Mouse (Mus musculus): Measurements from ENCODE around the gene Aplp1. TPM values are rescaled to one million over a fixed set of nuclear protein-coding genes. Genes with fewer than 3 reads are reported as not detected.
A peak's percentile ranks its signal among the peaks of the same experiment; 100 is the strongest.

Gene Aplp1
- polyA plus RNA-seq, 1 experiment from 2014 or later, result 184 TPM

GRCm38 (mm10) chr7:30439734-30440133 is 5.6 kb downstream of the Aplp1 start:
- Histone ChIP-seq H3K9me3 (no peaks in the 10 kb centered on the region), H3K4me3 (no peak overlapping the region), H3K27me3 (ENCODE audit: insufficient read depth, poor library complexity, severe bottlenecking) (peaks cover 78% of the 10 kb centered on the region), H3K27ac (no peak overlapping the region), H3K4me1 (replicated peaks) (peaks cover 21% of the 10 kb centered on the region), H3K36me3 (peaks cover 73% of the 10 kb centered on the region)
- DNase-seq (ENCODE audit: low spot score), result no peak
- 78% methylated on average over 13 of the region's 13 CpGs for WGBS

GRCm38 (mm10) chr7:30436879-30437278 is 8.5 kb downstream of the Aplp1 start:
- H3K27ac ChIP-seq, result no peak overlapping the region
- 0 out of 2 replicates have a peak, but pooled peaks cover 3% of the 10 kb centered on the region for H3K4me1 ChIP-seq (replicated peaks)
- H3K36me3 ChIP-seq, result peaks cover 60% of the 10 kb centered on the region
- no peak overlapping the region for H3K4me3 ChIP-seq
- 10% methylated on average over 10 of the region's 10 CpGs for WGBS
- DNase-seq (ENCODE audit: low spot score), result no peak
- peaks cover 50% of the 10 kb centered on the region for H3K27me3 ChIP-seq (ENCODE audit: insufficient read depth, poor library complexity, severe bottlenecking)
- H3K9me3 ChIP-seq, result no peaks in the 10 kb centered on the region

- Histone ChIP-seq H3K36me3 (peaks cover 46% of the 10 kb centered on the region), H3K4me3 (no peak overlapping the region), H3K27ac (no peak overlapping the region), H3K27me3 (ENCODE audit: insufficient read depth, poor library complexity, severe bottlenecking) (peaks cover 35% of the 10 kb centered on the region), H3K9me3 (no peaks in the 10 kb centered on the region), H3K4me1 (replicated peaks) (0 out of 2 replicates have a peak, but pooled peaks cover 3% of the 10 kb centered on the region)
- no peak for DNase-seq (ENCODE audit: low spot score)
- 45% methylated on average over 9 of the region's 9 CpGs for WGBS
Observed at GRCm38 (mm10) chr7:30435156-30435555, 10.2 kb downstream of the Aplp1 start.

GRCm38 (mm10) chr7:30434701-30435100 is 10.6 kb downstream of the Aplp1 start:
- DNase-seq (ENCODE audit: low spot score), result no peak
- Histone ChIP-seq H3K4me3 (no peak overlapping the region), H3K4me1 (replicated peaks) (0 out of 2 replicates have a peak, but pooled peaks cover 3% of the 10 kb centered on the region), H3K27me3 (ENCODE audit: insufficient read depth, poor library complexity, severe bottlenecking) (peaks cover 30% of the 10 kb centered on the region), H3K9me3 (no peaks in the 10 kb centered on the region), H3K27ac (no peak overlapping the region), H3K36me3 (peaks cover 41% of the 10 kb centered on the region)
- 70% methylated on average over 10 of the region's 10 CpGs for WGBS

GRCm38 (mm10) chr7:30434238-30434637 is 11.1 kb downstream of the Aplp1 start:
- H3K4me3 ChIP-seq, result no peak overlapping the region
- WGBS, result 4% methylated on average over 10 of the region's 10 CpGs
- H3K27me3 ChIP-seq (ENCODE audit: insufficient read depth, poor library complexity, severe bottlenecking), result peaks cover 27% of the 10 kb centered on the region
- no peak overlapping the region for H3K27ac ChIP-seq
- DNase-seq (ENCODE audit: low spot score), result peak; percentile 49
- H3K36me3 ChIP-seq, result peaks cover 38% of the 10 kb centered on the region
- H3K4me1 ChIP-seq (replicated peaks), result 0 out of 2 replicates have a peak, but pooled peaks cover 3% of the 10 kb centered on the region
- H3K9me3 ChIP-seq, result no peaks in the 10 kb centered on the region

- Histone ChIP-seq H3K4me1 (replicated peaks) (0 out of 2 replicates have a peak, but pooled peaks cover 1% of the 10 kb centered on the region), H3K9me3 (no peaks in the 10 kb centered on the region), H3K36me3 (peaks cover 29% of the 10 kb centered on the region), H3K27ac (no peak overlapping the region), H3K4me3 (no peak overlapping the region), H3K27me3 (ENCODE audit: insufficient read depth, poor library complexity, severe bottlenecking) (peaks cover 18% of the 10 kb centered on the region)
- 11% methylated on average over 3 of the region's 3 CpGs for WGBS
- DNase-seq (ENCODE audit: low spot score), result peak; percentile 47
Observed at GRCm38 (mm10) chr7:30431793-30432192, 13.5 kb downstream of the Aplp1 start.

GRCm38 (mm10) chr7:30430191-30430590 is 15.1 kb downstream of the Aplp1 start:
- DNase-seq (ENCODE audit: low spot score), result no peak
- no peaks in the 10 kb centered on the region for H3K9me3 ChIP-seq
- no peak overlapping the region for H3K27ac ChIP-seq
- peaks cover 26% of the 10 kb centered on the region for H3K36me3 ChIP-seq
- no peak overlapping the region for H3K4me3 ChIP-seq
- H3K4me1 ChIP-seq (replicated peaks), result no peaks in the 10 kb centered on the region
- H3K27me3 ChIP-seq (ENCODE audit: insufficient read depth, poor library complexity, severe bottlenecking), result peaks cover 2% of the 10 kb centered on the region
- WGBS, result 66% methylated on average over 2 of the region's 2 CpGs

GRCm38 (mm10) chr7:30429327-30429726 is 16.0 kb downstream of the Aplp1 start:
- no peak for DNase-seq (ENCODE audit: low spot score)
- Histone ChIP-seq H3K4me1 (replicated peaks) (no peaks in the 10 kb centered on the region), H3K27me3 (ENCODE audit: insufficient read depth, poor library complexity, severe bottlenecking) (no peaks in the 10 kb centered on the region), H3K4me3 (no peak overlapping the region), H3K27ac (no peak overlapping the region), H3K9me3 (no peaks in the 10 kb centered on the region), H3K36me3 (peaks cover 22% of the 10 kb centered on the region)

GRCm38 (mm10) chr7:30423071-30423641 is 22.2 kb downstream of the Aplp1 start:
- Histone ChIP-seq H3K4me1 (replicated peaks) (peaks cover 24% of the 10 kb centered on the region), H3K36me3 (peaks cover 26% of the 10 kb centered on the region), H3K4me3 (peak overlapping the region; percentile 66), H3K27me3 (ENCODE audit: insufficient read depth, poor library complexity, severe bottlenecking) (peaks cover 41% of the 10 kb centered on the region), H3K9me3 (no peaks in the 10 kb centered on the region), H3K27ac (0 out of 2 replicates have a peak overlapping the region, but pooled peaks have one; percentile 80)
- WGBS, result 47% methylated on average over 23 of the region's 23 CpGs
- DNase-seq (ENCODE audit: low spot score), result no peak

GRCm38 (mm10) chr7:30422560-30422959 is 22.8 kb downstream of the Aplp1 start:
- WGBS, result 15% methylated on average over 9 of the region's 9 CpGs
- H3K4me1 ChIP-seq (replicated peaks), result peaks cover 24% of the 10 kb centered on the region
- DNase-seq (ENCODE audit: low spot score), result no peak
- H3K27me3 ChIP-seq (ENCODE audit: insufficient read depth, poor library complexity, severe bottlenecking), result peaks cover 41% of the 10 kb centered on the region
- H3K9me3 ChIP-seq, result no peaks in the 10 kb centered on the region
- H3K27ac ChIP-seq, result peak overlapping the region; percentile 80
- peak overlapping the region; percentile 66 for H3K4me3 ChIP-seq
- H3K36me3 ChIP-seq, result peaks cover 26% of the 10 kb centered on the region

- WGBS, result under 1% methylated on average over 45 of the region's 45 CpGs
- peaks cover 24% of the 10 kb centered on the region for H3K4me1 ChIP-seq (replicated peaks)
- H3K4me3 ChIP-seq, result peak overlapping the region; percentile 66
Observed at GRCm38 (mm10) chr7:30421890-30422435, 23.4 kb downstream of the Aplp1 start.

GRCm38 (mm10) chr7:30421175-30421889 is 24.0 kb downstream of the Aplp1 start, which contains the start of gene Nfkbid:
TSS of gene Nfkbid (plus strand) at chr7:30421732.
- peak within 1 kb of the TSS; percentile 80 for H3K27ac ChIP-seq
- H3K4me3 ChIP-seq, result peak within 1 kb of the TSS; percentile 66
- 12% methylated on average over 31 of the region's 31 CpGs for WGBS
- H3K9me3 ChIP-seq, result no peaks in the 10 kb centered on the region
- H3K4me1 ChIP-seq (replicated peaks), result peaks cover 24% of the 10 kb centered on the region
- H3K27me3 ChIP-seq (ENCODE audit: insufficient read depth, poor library complexity, severe bottlenecking), result peaks cover 41% of the 10 kb centered on the region
- peaks cover 16% of the 10 kb centered on the region for H3K36me3 ChIP-seq
- peak; percentile 43 for DNase-seq (ENCODE audit: low spot score)

More at GRCm38 (mm10) chr7:30421890-30422435, 23.4 kb downstream of the Aplp1 start:
- Histone ChIP-seq H3K27ac (peak overlapping the region; percentile 80), H3K36me3 (peaks cover 20% of the 10 kb centered on the region), H3K27me3 (ENCODE audit: insufficient read depth, poor library complexity, severe bottlenecking) (peaks cover 41% of the 10 kb centered on the region), H3K9me3 (no peaks in the 10 kb centered on the region)
- peak; percentile 87 for DNase-seq (ENCODE audit: low spot score)

GRCm38 (mm10) chr7:30420673-30421072 is 24.7 kb downstream of the Aplp1 start:
- no peak for DNase-seq (ENCODE audit: low spot score)

More at GRCm38 (mm10) chr7:30420673-30421072, 24.7 kb downstream of the Aplp1 start:
- Histone ChIP-seq H3K27me3 (ENCODE audit: insufficient read depth, poor library complexity, severe bottlenecking) (peaks cover 41% of the 10 kb centered on the region), H3K4me3 (no peak overlapping the region), H3K27ac (no peak overlapping the region), H3K4me1 (replicated peaks) (peaks cover 24% of the 10 kb centered on the region), H3K9me3 (no peaks in the 10 kb centered on the region), H3K36me3 (peaks cover 11% of the 10 kb centered on the region)
- 88% methylated on average over 3 of the region's 3 CpGs for WGBS
